In genomic region chr4:133574070-133574842, GRCm38 (mm10) we compare ENCODE assay signal across 8 mouse cellular contexts. TPM values are rescaled to one million over a fixed set of nuclear protein-coding genes. Genes with fewer than 3 reads are reported as not detected.
DNase-seq lines count a peak whose midpoint lies in the region; ATAC-seq and TF ChIP-seq lines count a peak whose summit lies in the region.

Gene Gpatch3, plus strand, starts transcription at chr4:133574745.

- DNase-seq in gastrocnemius, postnatal 10 days: peak; percentile 91
- DNase-seq in left cerebral cortex, postnatal 10 days (ENCODE audit: extremely low spot score in 1 of 2, low spot score in 2 of 2): peak; percentile 91 to 95
- DNase-seq in right cerebral cortex, postnatal 25 days: peak; percentile 91
- DNase-seq in urinary bladder, postnatal 4 days (ENCODE audit: low spot score in 2 of 2): peak; percentile 83 to 94

- peak; percentile 95 for TF ChIP-seq POLR2A in cortical plate, adult 2 months (IDR thresholded peaks at IDR 0.05; ENCODE audit: extremely low read depth, insufficient read depth, low read length)

- intact Hi-C loops in left cerebral cortex, postnatal 10 days (cut with DNase I): no loop called here

- no peak for TF ChIP-seq CTCF in cortical plate, adult 2 months (IDR thresholded peaks at IDR 0.05; ENCODE audit: extremely low read depth, insufficient read depth, low read length)

- no peak within 1 kb of the TSS for H3K27ac ChIP-seq in cortical plate, adult 2 months (ENCODE audit: insufficient read depth, low read length)

- peak; percentile 87 for ATAC-seq in activated CD4-positive, CD25-positive, alpha-beta regulatory T cell, adult 4 months
- peak; percentile 89 for ATAC-seq in inflammation-experienced regulatory T-cells, adult 6 months
- peak; percentile 90 for ATAC-seq in megakaryocyte-erythroid progenitor cell, adult 5-6 weeks (replicated peaks; ENCODE audit: low FRiP score, low TSS enrichment, poor library complexity, severe bottlenecking)

- no peaks in the 10 kb centered on the region for H3K4me1 ChIP-seq in cortical plate, adult 2 months (ENCODE audit: control insufficient read depth, insufficient read depth, low read length)

- peak within 1 kb of the TSS; percentile 82 for H3K4me3 ChIP-seq in cortical plate, adult 2 months (ENCODE audit: insufficient read depth, low read length)

RNA-seq across cellular contexts. Expression of gene Gpatch3, which starts in this region (rescaled TPM):
- 1 to 10 TPM; 1.1 to 1.7 TPM for polyA plus RNA-seq in activated CD4-positive, CD25-positive, alpha-beta regulatory T cell, adult 4 months (2017; shearing (Covaris generic))
- polyA plus RNA-seq in cortical plate, adult 2 months (2012; rRNA removed): 6.3 and 7.6 TPM in 2 replicates
- total RNA-seq in gastrocnemius, postnatal 10 days (2021): 1 to 10 TPM; 4.6 to 5.1 TPM
- polyA plus RNA-seq in inflammation-experienced regulatory T-cells, adult 6 months (2017; shearing (Covaris generic)): 1 to 10 TPM in 2 of 3 experiments, under 1 TPM in 1; 0.94 to 1.6 (median 1.1) TPM
- 1 to 10 TPM; 6.7 TPM for total RNA-seq in left cerebral cortex, postnatal 10 days (2021)
- 1.2 and 6.2 TPM in 2 replicates for total RNA-seq in megakaryocyte-erythroid progenitor cell, adult 5-6 weeks (2014; fragmentation: Nextera tagmentation)
- 16.9 and 29.6 TPM in 2 replicates for total RNA-seq in megakaryocyte-erythroid progenitor cell, adult 5-6 weeks (2017)
